Mouse (Mus musculus): Measurements from ENCODE around the gene Bmp2k. TPM values are rescaled to one million over a fixed set of nuclear protein-coding genes. Genes with fewer than 3 reads are reported as not detected.

Gene Bmp2k
- polyA plus RNA-seq, 1 experiment = 5.9 TPM

DNA sequence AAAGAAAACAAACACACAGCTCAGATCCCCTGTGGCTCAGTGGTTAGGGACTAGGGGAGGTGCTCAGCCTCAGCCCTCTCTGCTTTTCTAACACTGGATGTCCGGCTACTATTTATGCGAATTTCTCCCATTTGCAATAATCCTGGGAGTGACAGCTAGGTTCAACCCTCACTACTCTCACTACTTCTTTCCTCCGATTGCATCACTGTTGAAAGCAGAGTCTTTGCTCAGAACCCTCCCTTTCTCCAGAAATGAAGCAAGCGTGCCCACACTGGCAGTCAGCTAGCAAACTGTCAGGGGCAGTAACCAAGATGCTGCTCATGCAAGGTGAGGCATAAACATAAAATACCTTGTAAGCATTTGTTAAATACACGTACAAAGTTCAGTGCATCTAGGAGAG, 110.8 kb downstream of the Bmp2k start:
- H3K4me3 ChIP-seq (ENCODE audit: insufficient read depth, poor library complexity, severe bottlenecking) = no peak overlapping the region
- no peaks in the 10 kb centered on the region for H3K27me3 ChIP-seq (ENCODE audit: control insufficient read depth, insufficient read depth, insufficient read length)
- H3K79me2 ChIP-seq (ENCODE audit: control insufficient read depth, insufficient read depth) = no peaks in the 10 kb centered on the region
- TF ChIP-seq USF1 (IDR thresholded peaks at IDR 0.05; ENCODE audit: low read depth) = no peak
- no peak for TF ChIP-seq MYOD1 (IDR thresholded peaks at IDR 0.05; ENCODE audit: control insufficient read depth, insufficient read length, low read depth)
- TF ChIP-seq MAX (IDR thresholded peaks at IDR 0.05) = no peak
- TF ChIP-seq MYOG (IDR thresholded peaks at IDR 0.05; ENCODE audit: control insufficient read depth, extremely low read depth, insufficient read length) = no peak
- TF ChIP-seq FOSL1 (IDR thresholded peaks at IDR 0.05; ENCODE audit: insufficient read depth, low read length, poor library complexity, severe bottlenecking) = no peak
- H3K36me3 ChIP-seq (ENCODE audit: control insufficient read depth, insufficient read depth) = no peaks in the 10 kb centered on the region
- H3ac ChIP-seq (ENCODE audit: control insufficient read depth, insufficient read length, low read depth) = no peak overlapping the region
- no peaks in the 10 kb centered on the region for H3K79me3 ChIP-seq (ENCODE audit: low read depth)

DNA sequence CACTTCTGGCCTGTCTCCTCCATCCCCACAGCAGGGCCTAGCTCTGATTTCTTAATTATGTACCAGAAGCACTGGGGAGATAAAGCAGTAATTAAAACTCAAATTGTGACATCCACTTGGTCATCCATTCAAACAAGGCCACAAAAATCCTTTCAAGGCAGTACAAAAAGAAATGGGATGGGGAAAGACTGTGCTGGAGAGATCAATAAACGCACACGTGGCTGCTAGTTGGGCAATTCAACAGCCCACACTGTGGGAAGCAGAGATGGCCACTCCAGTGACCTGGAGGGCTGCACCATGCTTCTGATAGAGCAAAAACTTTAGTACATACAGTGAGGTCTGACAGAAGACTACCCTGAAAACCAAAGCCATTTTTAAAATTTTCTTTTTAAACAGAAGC, 112.6 kb downstream of the Bmp2k start:
- H3K4me3 ChIP-seq (ENCODE audit: insufficient read depth, poor library complexity, severe bottlenecking) = no peak overlapping the region
- H3ac ChIP-seq (ENCODE audit: control insufficient read depth, insufficient read length, low read depth) = no peak overlapping the region
- no peaks in the 10 kb centered on the region for H3K79me2 ChIP-seq (ENCODE audit: control insufficient read depth, insufficient read depth)
- no peaks in the 10 kb centered on the region for H3K36me3 ChIP-seq (ENCODE audit: control insufficient read depth, insufficient read depth)
- H3K79me3 ChIP-seq (ENCODE audit: low read depth) = no peaks in the 10 kb centered on the region
- H3K27me3 ChIP-seq (ENCODE audit: control insufficient read depth, insufficient read depth, insufficient read length) = no peaks in the 10 kb centered on the region
- TF ChIP-seq MYOD1 (IDR thresholded peaks at IDR 0.05; ENCODE audit: control insufficient read depth, insufficient read length, low read depth) (no peak), MAX (IDR thresholded peaks at IDR 0.05) (no peak), CEBPB (IDR thresholded peaks at IDR 0.05; ENCODE audit: low read depth) (no peak), MYOG (IDR thresholded peaks at IDR 0.05; ENCODE audit: control insufficient read depth, extremely low read depth, insufficient read length) (no peak), FOSL1 (IDR thresholded peaks at IDR 0.05; ENCODE audit: insufficient read depth, low read length, poor library complexity, severe bottlenecking) (no peak), CTCF (IDR thresholded peaks at IDR 0.05; ENCODE audit: control insufficient read depth, insufficient read depth, insufficient read length) (no peak), USF1 (IDR thresholded peaks at IDR 0.05; ENCODE audit: low read depth) (no peak)

DNA sequence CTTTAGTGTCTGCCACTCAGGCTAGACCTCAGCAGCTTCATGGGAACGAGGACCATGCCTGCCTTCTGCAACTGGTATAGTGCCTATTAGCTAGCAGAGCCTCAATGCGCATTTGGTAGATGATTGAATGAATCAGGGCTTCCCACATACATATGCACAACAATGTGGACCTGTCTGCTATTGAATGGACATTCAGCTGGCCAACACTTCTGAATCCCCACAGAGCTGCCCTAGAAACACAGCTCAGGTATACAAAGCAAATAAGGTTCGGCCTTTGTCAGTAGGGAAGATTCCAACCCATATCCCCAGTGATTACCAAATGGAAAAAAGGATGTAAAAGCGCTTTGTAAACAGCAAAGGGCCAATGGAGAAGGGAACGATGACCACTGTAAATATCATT, 113.2 kb downstream of the Bmp2k start:
- Histone ChIP-seq H3K79me3 (ENCODE audit: low read depth) (no peaks in the 10 kb centered on the region), H3K36me3 (ENCODE audit: control insufficient read depth, insufficient read depth) (no peaks in the 10 kb centered on the region), H3K79me2 (ENCODE audit: control insufficient read depth, insufficient read depth) (no peaks in the 10 kb centered on the region), H3K27me3 (ENCODE audit: control insufficient read depth, insufficient read depth, insufficient read length) (no peaks in the 10 kb centered on the region), H3ac (ENCODE audit: control insufficient read depth, insufficient read length, low read depth) (peak overlapping the region; percentile 69), H3K4me3 (ENCODE audit: insufficient read depth, poor library complexity, severe bottlenecking) (peak overlapping the region; percentile 55)
- TF ChIP-seq MYOG (IDR thresholded peaks at IDR 0.05; ENCODE audit: control insufficient read depth, extremely low read depth, insufficient read length) (no peak), CTCF (IDR thresholded peaks at IDR 0.05; ENCODE audit: control insufficient read depth, insufficient read depth, insufficient read length) (no peak), FOSL1 (IDR thresholded peaks at IDR 0.05; ENCODE audit: insufficient read depth, low read length, poor library complexity, severe bottlenecking) (no peak), USF1 (IDR thresholded peaks at IDR 0.05; ENCODE audit: low read depth) (no peak), CEBPB (IDR thresholded peaks at IDR 0.05; ENCODE audit: low read depth) (no peak), MAX (IDR thresholded peaks at IDR 0.05) (no peak), MYOD1 (IDR thresholded peaks at IDR 0.05; ENCODE audit: control insufficient read depth, insufficient read length, low read depth) (no peak)

DNA sequence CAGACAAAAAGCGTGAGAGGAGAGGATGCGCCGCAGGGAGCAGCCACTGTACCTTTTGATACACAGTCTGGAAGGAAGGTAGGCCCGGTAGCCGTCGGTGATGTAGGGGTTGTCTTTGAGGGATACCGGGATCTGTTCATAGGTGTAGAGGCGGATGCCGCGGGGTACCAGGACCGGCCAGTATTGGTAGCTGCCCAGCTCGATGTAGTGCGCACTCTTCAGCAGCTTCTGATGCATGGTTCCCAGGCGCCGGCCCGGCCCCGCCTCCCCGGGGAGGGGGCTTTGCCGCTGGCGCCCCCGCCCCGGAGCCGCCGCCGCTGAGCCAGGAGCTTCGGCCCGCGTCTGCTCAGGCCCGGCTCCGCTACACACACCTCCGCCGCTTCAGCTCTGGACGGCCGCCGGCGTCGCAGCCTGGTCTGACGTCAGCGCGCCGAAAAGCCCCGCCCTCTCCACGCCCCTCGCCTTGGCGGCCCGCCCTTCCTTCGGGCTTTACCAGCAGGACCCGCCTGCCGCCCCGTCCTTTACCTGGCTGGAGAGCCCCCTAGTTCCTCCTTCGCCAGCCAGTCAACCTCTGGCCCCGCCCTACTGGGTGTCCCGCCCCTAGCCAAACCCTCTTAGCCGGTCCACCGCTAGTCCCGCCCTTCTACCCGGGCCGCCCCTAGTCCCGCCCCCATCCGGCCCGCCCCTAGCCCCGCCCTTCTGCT, 113.9 kb downstream of the Bmp2k start, which contains the start of gene Paqr3:
Gene Paqr3, minus strand, starts transcription at position 390 of the 704 bp plus-strand sequence.
- no peaks in the 10 kb centered on the region for H3K79me2 ChIP-seq (ENCODE audit: control insufficient read depth, insufficient read depth)
- H3ac ChIP-seq (ENCODE audit: control insufficient read depth, insufficient read length, low read depth) = peak within 1 kb of the TSS; percentile 69
- H3K79me3 ChIP-seq (ENCODE audit: low read depth) = no peaks in the 10 kb centered on the region
- peak within 1 kb of the TSS; percentile 55 for H3K4me3 ChIP-seq (ENCODE audit: insufficient read depth, poor library complexity, severe bottlenecking)
- no peaks in the 10 kb centered on the region for H3K27me3 ChIP-seq (ENCODE audit: control insufficient read depth, insufficient read depth, insufficient read length)
- H3K36me3 ChIP-seq (ENCODE audit: control insufficient read depth, insufficient read depth) = no peaks in the 10 kb centered on the region
- TF ChIP-seq MYOD1 (IDR thresholded peaks at IDR 0.05; ENCODE audit: control insufficient read depth, insufficient read length, low read depth) (no peak), MYOG (IDR thresholded peaks at IDR 0.05; ENCODE audit: control insufficient read depth, extremely low read depth, insufficient read length) (no peak), CTCF (IDR thresholded peaks at IDR 0.05; ENCODE audit: control insufficient read depth, insufficient read depth, insufficient read length) (no peak), MAX (IDR thresholded peaks at IDR 0.05) (no peak), FOSL1 (IDR thresholded peaks at IDR 0.05; ENCODE audit: insufficient read depth, low read length, poor library complexity, severe bottlenecking) (no peak), CEBPB (IDR thresholded peaks at IDR 0.05; ENCODE audit: low read depth) (no peak), USF1 (IDR thresholded peaks at IDR 0.05; ENCODE audit: low read depth) (no peak)

DNA sequence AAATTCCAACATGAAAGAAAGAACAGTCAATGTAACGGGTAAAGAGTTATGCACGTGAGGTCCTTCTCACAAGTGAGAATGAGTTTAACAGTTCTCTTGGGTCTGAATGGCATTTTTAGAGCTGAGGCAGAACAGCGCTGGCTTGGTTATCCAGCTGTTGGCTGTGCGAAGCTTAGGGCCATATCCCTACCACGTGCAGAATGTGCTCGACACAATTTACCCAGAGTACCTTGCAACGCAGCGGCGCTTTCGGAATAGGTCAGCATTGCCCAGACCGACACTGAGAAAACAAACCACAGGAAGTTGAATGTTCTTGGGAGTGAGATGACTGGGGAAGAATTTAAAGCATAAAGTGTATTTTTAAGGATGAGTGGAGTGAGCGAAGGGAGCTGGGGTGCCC, 127.5 kb downstream of the Bmp2k start:
- TF ChIP-seq FOSL1 (IDR thresholded peaks at IDR 0.05; ENCODE audit: insufficient read depth, low read length, poor library complexity, severe bottlenecking) (no peak), USF1 (IDR thresholded peaks at IDR 0.05; ENCODE audit: low read depth) (no peak), CEBPB (IDR thresholded peaks at IDR 0.05; ENCODE audit: low read depth) (no peak), MYOG (IDR thresholded peaks at IDR 0.05; ENCODE audit: control insufficient read depth, extremely low read depth, insufficient read length) (no peak), MAX (IDR thresholded peaks at IDR 0.05) (no peak), CTCF (IDR thresholded peaks at IDR 0.05; ENCODE audit: control insufficient read depth, insufficient read depth, insufficient read length) (no peak), MYOD1 (IDR thresholded peaks at IDR 0.05; ENCODE audit: control insufficient read depth, insufficient read length, low read depth) (no peak)
- Histone ChIP-seq H3K79me2 (ENCODE audit: control insufficient read depth, insufficient read depth) (no peaks in the 10 kb centered on the region), H3K27me3 (ENCODE audit: control insufficient read depth, insufficient read depth, insufficient read length) (no peaks in the 10 kb centered on the region), H3K36me3 (ENCODE audit: control insufficient read depth, insufficient read depth) (no peaks in the 10 kb centered on the region), H3ac (ENCODE audit: control insufficient read depth, insufficient read length, low read depth) (no peak overlapping the region), H3K79me3 (ENCODE audit: low read depth) (no peaks in the 10 kb centered on the region), H3K4me3 (ENCODE audit: insufficient read depth, poor library complexity, severe bottlenecking) (no peak overlapping the region)

Measured in C2C12 (cell line).